Mouse (Mus musculus): ENCODE results near the gene Plek2.

DNA sequence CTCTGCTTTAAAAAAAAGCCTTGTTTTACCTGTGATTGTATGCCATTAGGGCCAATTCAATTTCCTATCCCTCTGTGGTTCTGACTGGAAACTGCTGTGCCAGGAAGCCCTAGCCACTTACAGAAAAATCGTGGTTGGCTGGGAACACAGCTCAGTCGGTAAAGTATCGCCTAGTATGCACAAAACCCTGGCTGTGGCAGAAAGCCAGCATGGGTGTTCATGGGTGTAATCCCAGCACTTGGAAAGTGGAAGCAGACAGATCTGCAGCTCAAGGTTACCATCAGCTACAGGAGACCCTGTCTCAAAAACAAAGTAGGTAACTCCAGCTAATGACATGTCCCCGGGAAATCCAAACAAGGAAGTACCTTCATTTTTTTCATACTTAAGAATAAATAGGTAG is 66.9 kb downstream of the Plek2 start:
- TF ChIP-seq CTCF (conservative IDR thresholded peaks at IDR 0.05; ENCODE audit: insufficient read depth, insufficient read length, low read depth, low read length) (no peak), POLR2A (IDR thresholded peaks at IDR 0.05; ENCODE audit: low read depth, low read length) (no peak)
